Mouse (Mus musculus) layer of hippocampus, adult 8-10 months (tissue): ENCODE results near the gene Zfhx3. TPM values are rescaled to one million over a fixed set of nuclear protein-coding genes. Genes with fewer than 3 reads are reported as not detected.

Experiments
- DNase-seq, 2 experiments: peaks; one replicate each; pipeline ENCODE4 v3.0.0; 2022; ENCODE audit warnings: low spot score in 2 of 2
- total RNA-seq, 4 experiments: library from RNA; stranded (reverse); gene quantifications; 2 replicates each; pipeline ENCODE4 v1.2.4; 2022

Zfhx3 gene
- total RNA-seq, 4 experiments from 2014 or later = 4.5 to 7.6 (median 6.7) TPM

- DNase-seq = no peak
Observed at GRCm38 (mm10) chr8:108591037-108591436, 648.6 kb downstream of the Zfhx3 start.

GRCm38 (mm10) chr8:108592028-108592724, 649.7 kb downstream of the Zfhx3 start:
- DNase-seq = no peak

- no peak for DNase-seq
Observed at GRCm38 (mm10) chr8:108592990-108593589, 650.6 kb downstream of the Zfhx3 start.

- DNase-seq = no peak
Observed at GRCm38 (mm10) chr8:108593891-108594290, 651.4 kb downstream of the Zfhx3 start.

GRCm38 (mm10) chr8:108594361-108595060, 652.1 kb downstream of the Zfhx3 start:
- DNase-seq = no peak

GRCm38 (mm10) chr8:108595061-108595419, 652.6 kb downstream of the Zfhx3 start:
- no peak for DNase-seq

GRCm38 (mm10) chr8:108595721-108596495, 653.5 kb downstream of the Zfhx3 start:
- no peak for DNase-seq

GRCm38 (mm10) chr8:108599003-108599402, 656.6 kb downstream of the Zfhx3 start:
- no peak for DNase-seq

GRCm38 (mm10) chr8:108599558-108599957, 657.1 kb downstream of the Zfhx3 start:
- no peak for DNase-seq

GRCm38 (mm10) chr8:108608678-108609077, 666.2 kb downstream of the Zfhx3 start:
- DNase-seq = no peak

- DNase-seq = no peak
Observed at GRCm38 (mm10) chr8:108609114-108609513, 666.7 kb downstream of the Zfhx3 start.

GRCm38 (mm10) chr8:108611141-108611674, 668.8 kb downstream of the Zfhx3 start:
- DNase-seq = no peak

GRCm38 (mm10) chr8:108611792-108612413, 669.5 kb downstream of the Zfhx3 start:
- DNase-seq = no peak

GRCm38 (mm10) chr8:108612815-108613214, 670.4 kb downstream of the Zfhx3 start:
- DNase-seq = no peak

GRCm38 (mm10) chr8:108613280-108613679, 670.8 kb downstream of the Zfhx3 start:
- no peak for DNase-seq

GRCm38 (mm10) chr8:108621296-108621695, 678.9 kb downstream of the Zfhx3 start:
- DNase-seq = no peak

GRCm38 (mm10) chr8:108623660-108624059, 681.2 kb downstream of the Zfhx3 start:
- DNase-seq = no peak

- no peak for DNase-seq
Observed at GRCm38 (mm10) chr8:108625571-108626120, 683.2 kb downstream of the Zfhx3 start.

GRCm38 (mm10) chr8:108631069-108631468, 688.6 kb downstream of the Zfhx3 start:
- DNase-seq = no peak

- no peak for DNase-seq
Observed at GRCm38 (mm10) chr8:108634282-108634681, 691.8 kb downstream of the Zfhx3 start.

GRCm38 (mm10) chr8:108637887-108638286, 695.4 kb downstream of the Zfhx3 start:
- DNase-seq = no peak
